Mouse (Mus musculus) R1 (cell line): ENCODE results near the gene Psap.

ENCODE experiments used
- DNase-seq: peaks from one replicate; pipeline ENCODE4 v3.0.0-alpha.2; 2018; ENCODE audit warnings: low read depth, low spot score

Psap gene

GRCm38 (mm10) chr10:60347768-60348610 lies 70.6 kb downstream of the Psap start:
- DNase-seq: no peak

DNA sequence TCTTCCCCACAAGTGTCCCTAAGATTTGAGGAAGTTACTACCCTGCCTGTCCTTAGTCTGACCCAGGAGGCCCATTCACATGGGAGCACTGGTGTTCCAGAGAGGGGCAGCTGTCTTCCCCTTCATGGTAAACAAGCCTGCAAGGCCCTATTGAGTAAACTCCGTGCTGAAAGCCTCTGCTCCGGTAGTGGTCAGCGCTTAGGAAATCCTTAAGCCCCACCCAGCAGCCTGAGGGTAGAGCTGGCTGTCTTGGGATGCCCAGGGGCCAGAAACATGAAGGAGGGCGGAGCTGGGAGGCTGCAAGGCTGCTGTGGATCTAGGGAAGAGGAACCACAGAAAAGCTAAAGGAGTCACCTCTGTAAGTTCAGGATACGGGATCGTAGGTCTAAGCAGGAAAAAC lies 71.6 kb downstream of the Psap start:
- no peak for DNase-seq

DNA sequence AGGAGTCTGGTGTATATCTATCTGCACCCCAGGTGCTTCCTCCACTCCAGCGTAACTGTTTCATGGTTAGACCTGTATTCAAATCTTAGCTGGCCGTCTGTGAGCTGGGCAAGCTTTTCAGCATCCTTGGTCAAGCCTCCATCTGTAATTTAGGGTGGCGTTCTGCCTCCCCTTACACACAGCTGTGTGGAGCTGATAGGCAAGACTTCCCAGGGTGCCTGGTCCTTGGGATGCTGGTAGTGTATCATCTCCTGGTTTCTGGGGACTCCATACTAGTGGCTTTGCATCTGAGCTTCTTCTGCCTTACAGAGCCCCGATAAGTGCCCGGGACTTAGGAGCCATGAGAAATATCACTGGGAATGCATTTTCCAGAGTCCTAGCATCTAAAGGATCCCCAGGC lies 72.2 kb downstream of the Psap start:
- DNase-seq: no peak

GRCm38 (mm10) chr10:60350077-60350804 lies 72.8 kb downstream of the Psap start:
- DNase-seq: no peak

DNA sequence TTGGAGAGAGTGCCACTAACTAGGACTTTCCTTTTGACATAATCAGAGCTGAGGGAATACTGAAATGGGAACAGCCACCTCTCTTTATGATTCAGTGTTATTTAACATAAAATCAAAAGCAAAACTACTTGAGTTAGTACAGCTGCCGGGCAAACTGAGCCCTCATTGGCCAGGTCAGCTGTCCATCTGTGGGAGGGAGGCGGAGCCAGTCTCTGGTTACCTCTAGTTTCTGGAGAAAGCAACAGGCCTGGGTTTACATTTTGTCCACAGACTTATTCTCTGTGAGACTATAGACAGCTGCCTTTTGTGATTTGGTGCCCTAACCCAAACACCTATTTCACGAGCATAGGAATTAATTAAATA lies 73.4 kb downstream of the Psap start:
- DNase-seq: peak; percentile 60

DNA sequence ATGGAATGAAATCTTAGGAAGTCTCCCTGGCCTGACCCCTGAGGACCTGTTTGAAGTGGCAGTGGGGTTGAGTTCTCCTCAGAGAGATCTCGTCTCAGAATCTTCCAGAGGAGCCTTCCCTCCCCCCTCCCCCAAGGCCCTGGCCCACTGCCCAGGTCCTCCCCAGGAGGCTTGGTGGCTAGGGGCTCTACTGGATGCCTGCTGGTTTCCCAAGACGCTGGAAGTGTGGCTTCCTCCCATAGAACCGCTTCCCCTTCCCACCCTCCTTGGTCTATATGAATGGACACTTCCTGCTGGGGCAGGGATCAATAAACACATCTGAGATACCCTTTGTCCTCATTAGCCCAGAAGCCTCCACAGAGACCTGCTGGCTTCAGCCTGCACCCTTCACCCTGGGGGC lies 73.8 kb downstream of the Psap start:
- DNase-seq: no peak

DNA sequence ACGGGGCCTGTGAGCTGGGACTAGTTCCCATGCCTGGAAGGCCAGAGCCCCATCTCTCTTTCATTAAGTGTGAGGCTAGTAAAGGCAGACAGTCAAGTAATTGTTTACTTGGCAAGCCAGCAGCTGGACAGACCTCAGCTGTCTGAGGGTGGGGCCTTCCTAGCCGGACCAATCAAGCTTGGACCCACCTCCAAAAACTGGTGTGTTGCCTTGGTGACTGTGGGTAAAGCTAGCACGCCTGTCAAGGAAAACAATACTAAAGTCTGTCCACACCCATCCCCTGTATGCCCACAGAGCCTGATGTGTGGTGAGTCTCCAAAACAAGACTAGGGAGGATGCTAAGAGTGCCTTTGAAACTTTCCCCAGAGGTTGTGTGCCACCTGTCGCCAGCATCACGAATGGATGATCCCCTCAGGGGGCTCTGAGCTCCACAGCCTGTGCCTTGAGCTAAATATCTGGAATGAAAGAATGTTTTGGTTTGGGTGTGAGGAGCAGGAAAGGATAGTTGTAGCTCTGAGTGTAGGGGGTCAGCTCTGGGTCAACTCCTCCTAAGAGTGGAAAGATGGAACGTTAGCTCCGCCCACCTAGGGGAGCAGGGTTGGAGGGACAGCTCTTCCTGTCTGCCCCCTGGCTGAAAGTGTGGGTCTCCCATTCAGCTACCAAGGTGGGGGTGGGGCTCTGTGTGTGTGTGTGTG lies 74.5 kb downstream of the Psap start:
- peak; percentile 78 for DNase-seq
